Mouse (Mus musculus) hindbrain, embryonic 14.5 days (tissue): ENCODE measurements around the gene Fads2. TPM values are rescaled to one million over a fixed set of nuclear protein-coding genes. Genes with fewer than 3 reads are reported as not detected.
"Not testable (repeated sequence)": the region's sequence is repeated elsewhere in the genome, so short reads cannot be mapped to it uniquely, and the experiment has no call there.

Experiments
- ATAC-seq: fragments of 200-750 bp; cut with Nextera tagmentation; 2 replicates; pipeline ENCODE4 v1.8.0; 2017; ENCODE audit warnings: moderate number of reproducible peaks, mild to moderate bottlenecking, moderate TSS enrichment, moderate library complexity; ENCODE audit not compliant: low FRiP score
- DNase-seq: peaks from one replicate; pipeline ENCODE4 v3.0.0-alpha.2; 2015; ENCODE audit warnings: low spot score
- H3K27ac ChIP-seq: fragments of 300-500 bp; sonication (generic); 2 replicates; pipeline ENCODE4 v1.5.1; 2014; ENCODE audit warnings: mild to moderate bottlenecking, moderate library complexity
- H3K27me3 ChIP-seq: fragments of 300-500 bp; sonication (generic); 2 replicates; pipeline ENCODE4 v1.6.1; 2014; ENCODE audit warnings: mild to moderate bottlenecking, low read length, mixed read lengths; ENCODE audit not compliant: control insufficient read depth, insufficient read depth
- H3K36me3 ChIP-seq: fragments of 300-500 bp; sonication (generic); replicated peaks from 2 replicates; pipeline ENCODE4 v1.6.1; 2014; ENCODE audit not compliant: control insufficient read depth, insufficient read depth
- H3K4me1 ChIP-seq: fragments of 300-500 bp; sonication (generic); replicated peaks from 2 replicates; pipeline ENCODE4 v1.6.1; 2014; ENCODE audit warnings: antibody characterized with exemption, low read length, mixed read lengths; ENCODE audit not compliant: control insufficient read depth, insufficient read depth
- H3K4me2 ChIP-seq: fragments of 300-500 bp; sonication (generic); replicated peaks from 2 replicates; pipeline ENCODE4 v1.6.1; 2014; ENCODE audit warnings: mild to moderate bottlenecking, moderate library complexity
- H3K4me3 ChIP-seq: fragments of 300-500 bp; sonication (generic); replicated peaks from 2 replicates; pipeline ENCODE4 v1.5.1; 2014; ENCODE audit warnings: mild to moderate bottlenecking, low read length
- H3K9ac ChIP-seq: fragments of 300-500 bp; sonication (generic); 2 replicates; pipeline ENCODE4 v1.6.1; 2014
- H3K9me3 ChIP-seq: fragments of 300-500 bp; sonication (generic); 2 replicates; pipeline ENCODE4 v1.6.1; 2016; ENCODE audit warnings: low read length; ENCODE audit not compliant: control insufficient read depth
- WGBS: fragments of 180-500 bp; shearing (Covaris S2); extraction: QIAGEN DNeasy Blood & Tissue Kit; methylation state at CpG from one replicate; pipeline ENCODE4 v1.1.7; 2014; 5-methylcytosine and 5-hydroxymethylcytosine counted together
- polyA plus RNA-seq: library from polyadenylated mRNA; unstranded; fragments of >200 nt; fragmentation: Nextera tagmentation; extraction: Ambion mirVana; gene quantifications from 2 replicates; pipeline ENCODE4 v1.2.1, GENCODE M21; 2014

Gene Fads2
- polyA plus RNA-seq: 70.5 and 87.5 TPM in 2 replicates

DNA sequence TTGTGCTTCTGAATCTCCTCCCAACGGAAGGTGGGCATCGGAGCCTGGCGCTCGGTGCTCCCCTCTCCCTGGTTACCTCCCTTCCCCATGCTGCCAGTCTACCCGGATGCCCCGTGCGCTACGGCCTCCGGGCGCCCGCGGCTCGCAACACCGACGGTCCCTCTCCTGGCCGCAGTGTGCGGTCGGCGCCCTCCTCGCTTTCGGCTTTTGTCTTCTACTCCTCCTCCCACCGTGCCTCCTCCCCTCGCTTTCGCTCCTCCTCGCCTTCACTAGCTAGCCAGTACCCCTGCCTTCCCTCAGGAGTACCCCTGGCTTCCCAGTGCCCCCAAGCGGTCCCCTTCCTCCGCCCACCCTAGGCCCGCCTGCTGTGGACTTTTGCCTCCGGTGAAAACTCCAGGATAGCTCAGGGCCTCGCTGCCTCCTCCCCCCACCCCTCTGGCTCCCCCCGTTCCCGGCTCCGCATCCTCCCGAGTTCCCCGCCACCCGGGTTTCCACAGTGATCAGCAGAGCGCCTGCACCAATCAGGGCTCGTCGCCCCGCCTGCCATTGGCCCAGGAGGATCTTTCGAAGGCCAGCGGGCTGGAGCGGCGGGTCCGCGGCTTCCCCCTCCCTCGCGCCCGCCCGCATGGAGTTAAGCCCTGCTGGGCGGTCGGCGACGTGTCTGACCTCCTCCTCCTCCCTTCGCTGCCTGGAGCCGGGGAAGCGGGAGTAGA lies at the start of gene Fads2:
Fads2 (minus strand) TSS at position 406 of the 713 bp plus-strand sequence.
- peak; percentile 96 for ATAC-seq
- Histone ChIP-seq H3K9ac (peak within 1 kb of the TSS; percentile 87), H3K4me2 (peak within 1 kb of the TSS; percentile 81), H3K9me3 (no peaks in the 10 kb centered on the region), H3K4me3 (peak within 1 kb of the TSS; percentile 78), H3K27me3 (no peaks in the 10 kb centered on the region), H3K27ac (peak within 1 kb of the TSS; percentile 96), H3K4me1 (peaks cover 47% of the 10 kb centered on the region), H3K36me3 (peaks cover 10% of the 10 kb centered on the region; the same call in 1 of the 2 replicates)
- under 1% methylated on average over 54 of the region's 57 CpGs for WGBS
- DNase-seq: peak; percentile 91

DNA sequence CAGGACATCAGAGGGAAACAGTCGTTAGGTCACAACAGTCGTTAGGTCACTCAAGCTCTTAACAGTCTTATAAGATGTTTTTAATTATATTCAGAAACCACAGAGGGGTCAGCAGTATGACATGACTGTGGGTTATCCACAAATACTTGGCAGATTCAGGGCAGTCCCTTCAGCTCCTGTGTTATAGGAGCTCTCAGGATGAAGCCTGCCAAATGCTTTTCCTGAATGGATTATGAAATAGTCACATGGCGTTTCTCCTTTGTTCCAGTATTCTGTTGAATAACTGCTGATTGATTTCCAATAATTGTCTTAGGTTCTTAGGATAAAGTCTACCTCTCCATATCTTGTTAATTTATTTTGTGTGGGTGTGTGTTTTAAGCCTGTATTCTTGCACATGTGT lies 47.6 kb upstream of the Fads2 start:
- Histone ChIP-seq H3K9me3 (no peaks in the 10 kb centered on the region), H3K9ac (no peak overlapping the region), H3K27me3 (no peaks in the 10 kb centered on the region), H3K4me2 (no peak overlapping the region), H3K4me1 (no peaks in the 10 kb centered on the region), H3K4me3 (no peak overlapping the region), H3K27ac (no peak overlapping the region), H3K36me3 (no peaks in the 10 kb centered on the region)
- WGBS: 83% methylated on average over 3 of the region's 3 CpGs
- no peak for ATAC-seq
- DNase-seq: no peak

DNA sequence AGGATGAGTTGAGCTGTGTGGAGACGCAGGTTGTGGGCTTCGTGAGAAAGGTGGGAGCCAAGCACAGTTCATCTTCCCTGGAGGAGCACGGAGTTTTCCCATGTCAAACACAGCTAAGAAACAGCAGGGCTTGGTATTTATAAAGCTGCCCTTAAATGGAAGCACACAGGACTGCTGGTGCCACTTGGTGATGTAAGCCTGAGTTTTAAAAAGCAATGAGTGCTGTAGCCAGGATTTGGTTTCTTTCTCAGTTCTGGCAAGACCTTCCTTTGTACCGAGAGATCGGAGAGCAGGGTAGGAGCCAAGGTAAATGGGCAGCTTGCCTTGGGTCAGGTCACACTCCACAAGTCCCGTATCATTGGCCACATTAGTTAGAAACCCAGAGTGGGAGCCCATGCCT lies 47.0 kb upstream of the Fads2 start:
- 85% methylated on average over 6 of the region's 6 CpGs for WGBS
- DNase-seq (no peak), ATAC-seq (no peak)
- Histone ChIP-seq H3K27ac (no peak overlapping the region), H3K4me1 (no peaks in the 10 kb centered on the region), H3K9me3 (no peaks in the 10 kb centered on the region), H3K36me3 (no peaks in the 10 kb centered on the region), H3K9ac (no peak overlapping the region), H3K4me3 (no peak overlapping the region), H3K27me3 (no peaks in the 10 kb centered on the region), H3K4me2 (no peak overlapping the region)

DNA sequence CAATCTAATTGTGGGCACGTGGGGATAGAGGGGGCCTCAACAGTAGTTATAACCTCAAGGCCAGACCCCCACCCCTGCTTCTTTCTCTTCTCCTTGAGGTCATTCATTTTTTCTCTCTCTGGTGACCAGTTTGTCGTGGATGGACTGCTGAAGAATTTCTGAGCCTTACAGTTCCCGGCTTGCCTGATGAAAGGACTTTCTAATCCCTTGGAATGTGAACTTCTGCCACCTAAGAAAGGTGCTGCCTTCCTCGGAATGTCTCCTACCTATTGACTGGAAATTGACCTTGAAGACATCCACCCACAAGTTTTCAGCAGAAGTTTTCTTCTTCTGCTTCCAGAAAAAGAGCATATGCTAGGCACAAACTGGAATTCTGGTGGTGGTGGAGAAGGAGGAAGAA lies 42.9 kb upstream of the Fads2 start:
- Histone ChIP-seq H3K36me3 (no peaks in the 10 kb centered on the region), H3K27ac (no peak overlapping the region), H3K4me1 (no peaks in the 10 kb centered on the region), H3K27me3 (no peaks in the 10 kb centered on the region), H3K9ac (no peak overlapping the region), H3K9me3 (no peaks in the 10 kb centered on the region), H3K4me2 (no peak overlapping the region), H3K4me3 (no peak overlapping the region)
- WGBS: 63% methylated on average over 4 of the region's 4 CpGs
- DNase-seq: no peak
- no peak for ATAC-seq

DNA sequence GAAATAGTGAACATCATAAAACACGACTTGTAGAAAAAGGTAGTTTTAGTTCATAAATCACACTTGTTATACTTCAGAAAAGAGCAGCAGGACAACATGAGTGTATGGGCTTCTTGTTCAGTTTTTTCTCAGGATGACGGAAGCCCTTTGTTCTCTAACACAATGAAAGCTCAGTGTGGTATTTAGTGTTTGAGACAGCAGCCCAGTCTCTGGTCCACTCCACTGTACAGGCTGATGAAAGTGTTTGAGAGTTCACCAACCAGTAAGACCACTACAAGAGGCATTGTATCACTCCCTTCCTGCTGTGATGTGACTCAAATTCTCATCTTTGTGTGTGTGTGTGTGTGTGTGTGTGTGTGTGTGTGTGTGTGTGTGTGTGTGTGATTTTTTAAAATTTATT lies 42.1 kb upstream of the Fads2 start:
- DNase-seq (no peak), ATAC-seq (no peak)
- H3K36me3 ChIP-seq: no peaks in the 10 kb centered on the region
- H3K4me3 ChIP-seq: no peak overlapping the region
- no peak overlapping the region for H3K27ac ChIP-seq
- H3K27me3 ChIP-seq: no peaks in the 10 kb centered on the region
- no peak overlapping the region for H3K9ac ChIP-seq
- no peak overlapping the region for H3K4me2 ChIP-seq
- H3K4me1 ChIP-seq: no peaks in the 10 kb centered on the region
- no peaks in the 10 kb centered on the region for H3K9me3 ChIP-seq
- WGBS: 14% methylated on average over 2 of the region's 2 CpGs

DNA sequence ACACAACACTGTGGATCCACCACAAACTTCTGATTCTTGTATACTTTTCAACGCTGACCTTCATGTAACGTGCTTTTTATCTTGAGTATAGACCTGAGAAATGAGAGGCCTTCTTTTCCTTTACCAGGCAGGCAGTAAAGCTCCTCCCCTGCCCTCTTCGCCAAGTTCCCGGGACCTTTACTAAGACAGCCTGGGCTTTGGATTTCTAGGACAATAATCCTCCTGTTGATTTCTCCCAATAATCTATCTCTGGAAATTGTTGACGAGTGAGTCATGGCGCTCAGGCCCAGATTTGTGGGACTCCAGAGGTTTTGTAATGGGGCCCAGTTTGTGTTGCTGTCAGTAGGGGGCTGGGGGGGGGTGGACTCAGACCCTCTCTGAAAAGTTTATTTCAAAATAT lies 38.2 kb upstream of the Fads2 start:
- ATAC-seq (no peak), DNase-seq (no peak)
- 90% methylated on average over 6 of the region's 6 CpGs for WGBS

DNA sequence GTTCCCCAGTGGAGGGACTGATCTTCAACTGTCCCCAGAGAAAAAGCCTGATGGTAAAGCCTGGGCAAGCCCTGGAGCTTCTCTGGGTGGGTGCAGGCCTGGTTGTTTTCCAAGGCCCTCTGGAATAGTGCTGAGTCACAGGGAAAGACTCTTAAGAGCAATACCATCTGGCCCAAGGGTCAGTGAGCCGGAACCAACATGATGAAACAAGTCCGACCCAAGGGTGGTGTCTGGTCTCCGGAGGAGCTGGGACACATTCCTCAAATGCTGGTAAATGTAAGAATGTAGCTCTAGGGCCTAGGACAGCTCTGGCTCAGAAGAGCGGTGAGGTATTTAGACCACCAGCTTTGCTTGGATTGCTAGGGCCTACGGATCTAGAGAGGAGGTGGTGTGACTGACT lies 35.9 kb upstream of the Fads2 start:
- ATAC-seq (no peak), DNase-seq (no peak)
- no peak overlapping the region for H3K27ac ChIP-seq
- H3K36me3 ChIP-seq: no peaks in the 10 kb centered on the region
- no peak overlapping the region for H3K4me3 ChIP-seq
- no peak overlapping the region for H3K4me2 ChIP-seq
- 80% methylated on average over 5 of the region's 5 CpGs for WGBS
- H3K9me3 ChIP-seq: no peaks in the 10 kb centered on the region
- H3K9ac ChIP-seq: no peak overlapping the region
- H3K4me1 ChIP-seq: no peaks in the 10 kb centered on the region
- H3K27me3 ChIP-seq: no peaks in the 10 kb centered on the region

More for the DNA sequence above, 38.2 kb upstream of the Fads2 start:
- Histone ChIP-seq H3K9ac (no peak overlapping the region), H3K4me1 (no peaks in the 10 kb centered on the region), H3K4me2 (no peak overlapping the region), H3K4me3 (no peak overlapping the region), H3K27me3 (no peaks in the 10 kb centered on the region), H3K36me3 (no peaks in the 10 kb centered on the region), H3K9me3 (no peaks in the 10 kb centered on the region), H3K27ac (no peak overlapping the region)

DNA sequence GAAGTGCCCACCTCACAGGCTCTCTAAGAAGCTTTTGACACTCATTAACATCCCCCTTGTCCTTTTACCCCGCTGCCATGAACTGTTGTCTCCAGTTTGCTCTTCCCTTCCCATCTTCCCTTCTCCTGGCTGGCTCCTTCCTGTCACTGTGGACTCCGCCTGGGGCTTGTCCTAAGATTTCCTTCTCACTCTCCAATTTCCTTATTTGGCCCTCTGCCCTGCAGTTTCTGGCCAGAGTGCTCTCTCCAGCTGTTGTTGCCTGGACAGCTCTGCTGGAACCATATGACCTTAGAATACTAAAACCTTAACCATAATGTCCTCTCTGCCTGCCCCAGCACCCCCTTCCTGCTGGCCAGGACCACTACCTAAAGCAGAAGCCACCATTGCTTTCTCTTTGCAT lies 33.1 kb upstream of the Fads2 start:
- Histone ChIP-seq H3K4me2 (no peak overlapping the region), H3K4me1 (no peaks in the 10 kb centered on the region), H3K27ac (no peak overlapping the region), H3K9me3 (no peaks in the 10 kb centered on the region), H3K36me3 (no peaks in the 10 kb centered on the region), H3K27me3 (no peaks in the 10 kb centered on the region), H3K9ac (no peak overlapping the region), H3K4me3 (no peak overlapping the region)
- ATAC-seq: no peak
- no peak for DNase-seq
- 49% methylated on average over 2 of the region's 2 CpGs for WGBS

DNA sequence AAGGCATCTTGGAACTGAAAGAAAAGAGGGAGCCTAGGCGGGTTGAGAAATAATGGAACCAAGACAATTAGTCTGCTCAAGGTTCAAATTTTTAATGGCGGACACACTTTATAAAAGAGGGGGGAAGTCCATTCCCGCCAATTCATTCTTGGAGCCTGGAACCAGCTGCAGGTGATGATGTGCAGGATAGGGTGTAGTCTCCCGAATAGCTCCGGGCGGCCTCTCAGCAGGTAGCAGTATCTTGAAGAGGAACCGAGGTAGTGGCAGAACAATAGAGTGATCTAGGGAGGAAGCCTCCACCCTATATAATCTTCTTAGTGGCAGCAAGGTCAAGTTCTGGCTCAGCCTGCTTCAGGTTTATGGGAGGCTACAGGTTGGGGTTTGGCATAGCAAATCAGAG lies 28.0 kb upstream of the Fads2 start:
- H3K36me3 ChIP-seq, H3K27me3 ChIP-seq, DNase-seq, H3K4me3 ChIP-seq, ATAC-seq, H3K27ac ChIP-seq, H3K4me1 ChIP-seq, H3K9ac ChIP-seq, H3K4me2 ChIP-seq, H3K9me3 ChIP-seq: not testable (repeated sequence)
- 71% methylated on average over 7 of the region's 7 CpGs for WGBS
